Mouse (Mus musculus) urinary bladder, postnatal 25 days (tissue): ENCODE results near the gene Fgb.

Experiments
- DNase-seq: peaks from one replicate; pipeline ENCODE4 v3.0.0; 2022; ENCODE audit warnings: low spot score

Gene Fgb

DNA sequence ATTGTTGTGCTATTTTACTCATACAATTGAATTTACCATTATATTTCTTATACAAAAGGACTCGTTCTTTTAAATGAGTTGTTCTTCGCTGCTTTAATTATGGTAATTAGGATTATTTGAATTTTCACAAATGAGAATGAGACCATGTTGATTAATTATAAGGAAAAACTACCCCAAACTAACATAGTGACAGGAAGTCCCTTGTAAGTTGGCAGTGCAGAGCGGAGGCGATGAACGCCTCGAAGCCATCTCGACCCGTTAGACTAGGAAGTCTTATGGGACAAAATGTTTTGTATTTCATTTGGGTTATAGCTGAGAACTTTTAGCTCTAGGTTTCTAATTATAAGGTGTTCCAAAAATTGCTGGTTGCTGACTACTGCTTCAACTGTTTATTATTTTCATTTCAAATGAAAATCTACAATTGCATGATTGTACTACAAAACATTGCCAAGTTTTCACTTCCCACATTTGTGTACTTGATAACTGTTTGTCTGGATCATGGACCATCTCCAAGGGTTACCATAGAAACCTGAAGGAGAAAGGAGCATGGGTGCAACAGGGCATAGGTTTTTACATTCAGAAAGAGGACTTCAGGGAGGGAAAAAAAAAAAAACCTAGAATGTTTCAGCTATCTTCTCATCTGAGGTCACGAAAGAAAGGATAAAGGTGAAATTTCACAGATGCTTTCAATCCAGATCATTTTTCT is 22.0 kb downstream of the Fgb start:
- DNase-seq = no peak

DNA sequence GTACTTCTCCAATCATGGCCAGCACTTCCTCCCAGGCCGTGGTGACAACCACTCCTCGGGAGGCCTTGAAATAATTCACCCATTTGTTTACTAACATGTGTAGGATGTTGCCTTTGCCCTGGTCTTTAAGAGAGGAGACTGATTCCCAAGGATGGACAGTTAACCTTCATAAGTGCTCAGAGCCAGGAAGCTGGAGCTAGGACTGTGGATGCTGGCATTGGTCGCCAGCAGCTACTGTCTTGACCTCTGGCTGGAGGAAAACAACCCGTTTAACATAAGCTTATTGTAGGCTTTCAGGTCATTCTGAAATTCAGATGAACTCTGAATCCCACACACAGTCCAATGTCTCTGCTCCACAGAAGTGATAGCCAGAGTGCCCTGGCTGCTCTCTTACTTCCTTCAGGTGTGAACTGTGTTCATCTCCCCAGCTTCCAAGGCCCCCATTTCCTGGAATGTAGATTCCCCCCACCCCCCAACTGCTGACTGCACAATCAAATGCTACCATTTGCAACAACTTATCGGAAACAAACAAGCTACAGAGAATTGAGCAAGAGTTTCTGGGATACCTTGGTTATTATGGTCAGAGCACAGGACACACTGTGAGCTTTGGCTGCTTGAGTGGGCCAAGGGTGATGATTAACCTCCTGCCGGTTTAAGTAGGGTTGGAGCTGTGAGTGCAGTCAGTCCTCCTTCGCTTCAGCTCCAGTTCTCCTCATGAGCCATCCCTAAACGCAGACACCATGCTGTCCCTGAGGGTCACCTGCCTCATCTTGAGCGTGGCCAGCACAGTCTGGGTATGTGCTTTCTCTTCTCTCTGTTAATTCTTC is 24.0 kb downstream of the Fgb start, which contains the start of gene Fga:
Fga (plus strand) TSS at position 602 of the 827 bp plus-strand sequence.
- DNase-seq = no peak

DNA sequence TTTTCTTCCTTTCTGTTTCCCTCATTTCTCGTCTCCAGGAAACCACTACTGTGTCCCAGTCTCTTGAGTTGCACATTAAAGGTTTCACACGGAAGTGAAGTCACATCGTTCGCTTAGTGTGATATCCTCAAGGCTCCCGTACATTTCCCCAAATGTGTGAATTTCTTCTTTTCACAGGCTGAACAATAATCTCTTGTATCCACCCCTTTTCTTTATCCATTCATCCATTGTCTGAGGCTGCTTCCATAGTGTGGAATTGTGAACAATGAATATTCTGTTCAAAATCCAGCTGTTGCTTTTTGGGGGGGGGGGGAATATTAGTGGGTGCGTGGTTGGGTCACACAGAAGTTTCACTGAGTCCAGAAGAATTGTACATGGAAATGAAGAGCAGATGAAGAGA is 24.6 kb downstream of the Fgb start:
- DNase-seq = no peak

DNA sequence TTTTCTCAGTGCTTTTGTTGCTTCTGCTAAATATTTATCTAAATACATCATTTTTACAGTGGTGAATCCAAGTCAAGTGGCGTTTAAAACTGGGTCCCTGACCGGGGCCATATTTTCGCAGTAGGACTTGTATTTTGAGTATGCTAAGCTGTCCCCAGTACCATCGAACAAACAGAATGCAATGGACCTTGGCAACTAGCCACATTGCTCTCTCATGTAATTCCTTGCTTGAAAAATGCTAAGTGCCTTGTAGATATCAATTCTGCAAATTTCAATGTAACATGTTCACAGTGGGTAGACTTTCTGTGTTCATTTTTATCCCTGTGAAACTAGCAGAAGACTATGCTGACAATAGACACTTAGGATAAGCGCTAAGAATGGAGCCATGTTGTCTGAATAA is 28.5 kb downstream of the Fgb start:
- no peak for DNase-seq

DNA sequence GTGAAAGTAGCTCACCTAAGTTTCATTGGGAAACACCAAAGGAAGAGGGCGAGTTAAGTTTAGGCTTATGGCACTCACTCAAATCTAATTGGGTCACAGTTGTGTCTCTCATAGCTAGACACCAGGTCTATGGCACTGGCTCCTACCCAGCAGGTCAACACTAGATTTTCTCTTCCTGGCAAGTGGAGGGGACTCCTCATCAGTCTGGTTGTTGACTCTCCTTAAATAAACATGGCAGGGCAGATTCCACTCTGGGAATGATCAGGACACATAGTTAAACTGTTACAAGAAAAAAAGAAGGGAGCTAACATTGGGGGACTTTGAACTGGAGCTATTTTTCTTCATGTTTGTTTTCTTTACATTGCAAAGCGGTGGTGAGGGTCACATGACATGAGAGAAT is 29.3 kb downstream of the Fgb start:
- DNase-seq = no peak

DNA sequence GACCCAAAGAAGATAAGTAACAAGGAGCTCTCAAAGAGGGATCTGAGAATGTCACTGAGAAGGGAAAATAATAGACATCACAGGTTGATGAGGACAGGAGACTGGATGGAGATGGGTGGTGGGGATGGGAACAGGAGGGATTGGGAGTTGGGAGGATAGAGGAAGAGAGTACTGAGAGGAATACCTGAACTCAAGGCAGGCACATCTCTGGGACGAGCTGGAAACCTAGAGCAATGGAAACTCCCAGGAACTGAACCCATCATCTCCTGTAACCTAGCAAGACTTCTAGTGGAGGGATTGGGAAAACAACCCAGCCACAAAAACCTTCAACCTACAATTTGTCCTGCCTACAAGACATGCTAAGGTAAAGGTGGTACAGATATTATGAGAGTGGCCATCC is 33.4 kb downstream of the Fgb start:
- no peak for DNase-seq

DNA sequence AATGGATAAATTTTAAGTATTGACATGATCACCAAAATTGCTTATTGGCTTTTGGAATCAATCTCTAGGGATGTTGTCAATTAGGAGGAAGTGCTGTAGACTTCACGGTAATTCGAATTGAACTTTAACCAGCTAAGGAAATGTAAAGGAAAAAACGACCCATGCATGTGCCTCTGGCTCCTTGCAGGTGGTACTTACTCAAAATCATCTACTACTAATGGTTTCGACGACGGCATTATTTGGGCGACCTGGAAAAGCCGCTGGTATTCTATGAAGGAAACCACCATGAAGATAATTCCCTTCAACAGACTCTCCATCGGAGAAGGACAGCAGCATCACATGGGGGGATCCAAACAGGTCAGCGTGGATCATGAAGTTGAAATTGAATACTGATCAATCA is 35.7 kb downstream of the Fgb start:
- DNase-seq = no peak

DNA sequence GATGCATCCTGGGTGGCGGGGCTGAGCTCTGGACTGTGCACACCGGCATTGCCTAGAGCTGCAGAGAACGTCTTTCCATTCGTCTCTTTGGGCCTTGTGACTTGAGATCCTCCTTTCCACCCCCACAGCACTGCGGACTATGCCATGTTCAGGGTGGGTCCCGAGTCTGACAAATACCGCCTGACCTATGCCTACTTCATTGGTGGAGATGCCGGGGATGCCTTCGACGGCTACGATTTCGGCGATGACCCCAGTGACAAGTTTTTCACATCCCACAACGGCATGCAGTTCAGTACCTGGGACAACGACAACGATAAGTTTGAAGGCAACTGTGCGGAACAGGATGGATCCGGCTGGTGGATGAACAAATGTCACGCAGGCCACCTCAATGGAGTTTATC is 37.0 kb downstream of the Fgb start:
- DNase-seq = no peak

DNA sequence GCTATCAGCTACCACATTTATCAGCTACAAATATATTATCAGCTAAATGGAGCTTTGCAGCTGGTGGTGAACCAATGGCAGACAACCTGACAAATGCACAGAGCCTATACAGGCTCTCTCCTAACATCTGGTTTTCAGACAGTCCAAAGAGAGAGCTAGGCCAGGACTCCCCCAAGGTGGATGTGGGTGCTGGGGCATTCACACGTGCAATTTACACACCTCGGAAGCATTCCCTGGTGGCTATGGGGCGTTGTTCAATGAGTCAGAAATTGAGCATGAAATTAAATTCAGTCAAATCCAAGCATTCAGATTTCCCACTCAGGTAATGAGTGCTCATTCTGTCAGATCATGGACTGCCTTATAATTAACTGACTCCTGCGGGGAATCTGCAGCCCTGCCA is 38.1 kb downstream of the Fgb start:
- no peak for DNase-seq

DNA sequence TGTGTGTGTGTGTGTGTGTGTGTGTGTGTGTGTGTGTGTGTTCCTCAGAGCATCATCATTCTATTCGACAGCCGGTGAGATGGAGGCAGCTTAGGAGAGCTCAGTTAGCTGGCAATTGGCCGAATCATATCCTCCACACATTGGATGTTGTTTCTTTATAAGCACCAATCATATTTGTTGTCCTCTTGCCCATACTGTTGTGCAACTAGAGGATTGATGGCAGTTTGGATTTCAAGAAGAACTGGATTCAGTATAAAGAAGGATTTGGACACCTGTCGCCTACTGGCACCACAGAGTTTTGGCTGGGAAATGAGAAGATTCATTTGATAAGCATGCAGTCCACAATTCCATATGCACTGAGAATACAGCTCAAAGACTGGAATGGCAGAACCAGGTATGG is 38.5 kb downstream of the Fgb start:
- no peak for DNase-seq

DNA sequence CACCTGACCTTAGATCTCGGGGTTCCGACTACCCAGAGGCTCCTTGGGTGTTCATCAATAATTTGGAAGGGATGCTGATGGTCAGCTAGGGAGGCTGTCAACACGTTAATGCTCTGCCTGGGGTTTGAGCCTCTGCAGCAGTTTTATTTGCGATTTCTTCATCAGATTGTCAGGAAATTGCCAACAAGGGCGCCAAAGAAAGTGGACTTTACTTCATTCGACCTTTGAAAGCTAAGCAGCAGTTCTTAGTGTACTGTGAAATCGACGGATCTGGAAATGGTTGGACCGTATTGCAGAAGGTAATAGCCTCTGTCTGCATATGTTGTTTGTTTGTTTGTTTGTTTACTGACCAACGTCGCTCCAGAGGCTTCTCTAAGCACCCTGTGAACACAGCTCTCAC is 39.4 kb downstream of the Fgb start:
- DNase-seq = no peak

DNA sequence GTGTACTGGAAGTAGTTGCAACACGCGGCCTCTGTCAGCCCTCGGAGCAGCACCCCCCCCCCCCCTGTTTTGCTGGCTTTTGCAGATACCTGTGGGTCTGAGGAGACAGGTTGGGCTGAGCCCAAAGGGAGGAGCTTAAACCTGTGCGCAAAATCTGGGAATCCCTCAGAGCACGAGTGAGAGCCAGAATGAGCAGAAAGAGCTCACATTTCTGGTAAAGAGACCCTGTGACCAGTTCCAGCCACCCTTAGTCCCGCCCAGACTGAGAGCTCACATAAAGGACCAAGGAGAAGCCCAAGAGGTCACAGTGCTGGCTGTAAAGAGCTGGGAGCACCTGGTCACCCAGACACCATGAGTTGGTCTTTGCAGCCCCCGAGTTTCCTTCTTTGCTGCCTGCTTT is 42.1 kb downstream of the Fgb start, which contains the start of gene Fgg:
Fgg (plus strand) TSS at position 168 of the 400 bp plus-strand sequence.
- DNase-seq = no peak

DNA sequence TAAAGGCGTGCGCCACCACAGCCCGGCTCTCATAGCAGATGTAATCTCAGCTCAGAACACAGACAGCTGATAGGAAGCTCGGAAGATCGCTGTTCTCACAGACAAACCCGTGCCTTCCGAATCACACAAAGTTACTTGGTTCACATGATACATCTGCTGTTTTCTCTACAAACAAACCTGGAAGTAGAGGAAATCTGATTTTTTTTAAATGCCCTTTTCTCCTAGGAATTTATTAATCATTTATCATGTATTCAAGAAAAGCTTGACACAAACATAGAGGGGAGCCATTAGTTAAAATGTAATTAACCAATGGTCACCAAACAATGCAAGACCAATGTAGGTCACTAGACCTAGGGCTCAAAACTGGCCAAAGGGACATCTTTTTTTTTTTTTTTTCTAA is 44.9 kb downstream of the Fgb start:
- DNase-seq = no peak

DNA sequence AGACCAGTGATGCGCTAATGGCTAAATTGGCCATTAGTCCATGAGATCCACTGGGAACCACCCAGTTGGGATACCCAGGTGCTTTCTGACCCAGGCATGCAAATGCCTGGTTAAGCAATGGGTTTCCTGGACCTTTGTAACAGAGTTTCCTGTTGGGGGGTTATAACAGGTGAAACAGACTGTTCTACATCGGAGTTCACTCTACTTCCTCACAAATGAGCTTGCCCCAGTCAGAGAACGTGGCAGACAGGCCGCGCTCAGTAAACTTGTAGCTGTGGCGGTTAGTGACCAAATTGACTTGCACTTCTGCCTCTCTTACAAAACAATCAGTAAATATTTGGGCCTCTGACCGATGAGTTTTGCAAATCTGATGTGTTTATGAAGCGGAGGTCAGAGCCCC is 46.6 kb downstream of the Fgb start:
- no peak for DNase-seq

DNA sequence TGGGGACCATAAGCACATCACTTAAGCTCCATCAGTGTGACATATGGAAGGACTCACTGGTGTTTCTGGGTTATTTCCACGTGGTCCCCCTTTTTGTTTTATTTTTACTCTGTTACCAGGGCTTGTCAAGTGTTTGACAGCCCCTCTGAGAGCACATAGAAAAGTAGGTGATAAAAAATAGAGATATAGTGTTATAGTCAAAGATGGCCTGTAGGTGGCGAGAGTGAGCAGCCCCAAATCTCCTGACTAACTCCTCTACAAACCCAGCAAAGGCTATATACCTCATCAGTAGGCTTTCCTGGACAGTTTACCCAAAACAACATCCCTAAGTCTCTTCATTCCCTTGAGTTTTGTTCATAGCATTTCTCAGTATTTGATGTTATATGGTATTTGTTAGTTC is 47.5 kb downstream of the Fgb start:
- peak; percentile 14 for DNase-seq

DNA sequence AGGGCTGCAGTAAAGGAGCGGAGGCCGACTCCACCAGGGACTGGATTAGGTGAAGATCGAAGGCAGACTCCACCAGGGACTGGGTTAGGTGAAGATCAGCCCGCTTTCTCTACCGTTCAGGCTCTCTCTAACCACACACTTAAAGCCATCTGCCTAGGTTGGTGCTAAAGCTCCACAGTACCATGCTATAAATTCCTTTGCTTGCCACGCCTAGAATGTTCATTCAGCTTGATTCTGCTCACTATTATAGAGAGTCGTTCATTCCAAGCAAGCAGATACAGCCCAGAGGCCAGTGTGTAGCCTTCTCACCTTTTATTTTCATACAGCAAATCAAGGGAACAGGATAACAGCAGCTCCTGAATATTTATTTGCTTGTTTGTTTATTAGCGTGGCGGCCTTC is 49.7 kb downstream of the Fgb start:
- no peak for DNase-seq

DNA sequence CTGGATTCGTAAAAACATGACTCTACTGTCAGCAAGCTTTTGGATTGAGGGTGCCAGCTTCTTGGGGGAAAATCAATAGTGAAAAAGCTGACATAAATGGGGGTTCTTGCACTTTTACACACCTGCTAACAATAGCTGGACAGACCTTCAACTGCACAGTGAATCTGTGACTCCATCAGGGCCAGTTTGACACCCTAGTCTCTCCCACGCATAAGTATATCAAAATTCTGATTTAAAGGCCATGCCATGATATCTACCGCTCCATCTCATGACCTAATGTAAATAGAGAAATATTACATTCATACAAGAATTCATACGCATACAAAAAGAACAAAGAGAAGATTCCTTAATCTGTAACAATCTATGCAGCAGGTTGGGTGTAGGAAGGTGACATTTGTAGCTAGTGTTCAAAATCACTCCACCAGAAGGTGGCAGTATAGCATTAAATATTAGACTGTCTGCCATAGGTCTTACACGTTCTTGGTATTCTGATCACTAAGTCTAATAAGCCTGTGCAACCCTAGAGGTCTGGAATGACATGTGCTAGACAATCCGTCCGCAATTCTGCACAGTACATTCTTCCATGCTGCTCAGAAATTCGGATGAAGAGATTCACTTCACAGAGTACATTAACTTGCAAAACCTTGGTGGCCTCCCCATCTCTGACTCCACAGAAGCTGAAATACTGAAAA is 50.7 kb downstream of the Fgb start:
- DNase-seq = peak; percentile 38

DNA sequence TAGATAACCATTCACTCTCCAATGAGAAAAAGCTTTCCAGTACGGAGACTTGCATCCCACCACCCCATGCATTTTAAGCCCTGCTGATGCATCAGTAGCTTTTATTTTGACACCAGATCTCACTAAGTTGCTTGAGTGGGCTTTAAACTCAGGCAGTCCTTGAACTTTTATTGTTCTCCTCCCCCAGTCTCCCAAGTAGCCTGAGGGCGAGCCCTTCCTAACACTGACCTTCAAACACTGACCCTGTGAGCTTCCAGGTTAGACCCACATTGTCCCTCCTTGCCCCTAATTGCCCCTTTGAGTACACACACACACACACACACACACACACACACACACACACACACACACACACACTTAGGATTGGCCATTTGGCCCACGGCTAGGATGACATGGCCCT is 53.0 kb downstream of the Fgb start:
- no peak for DNase-seq

DNA sequence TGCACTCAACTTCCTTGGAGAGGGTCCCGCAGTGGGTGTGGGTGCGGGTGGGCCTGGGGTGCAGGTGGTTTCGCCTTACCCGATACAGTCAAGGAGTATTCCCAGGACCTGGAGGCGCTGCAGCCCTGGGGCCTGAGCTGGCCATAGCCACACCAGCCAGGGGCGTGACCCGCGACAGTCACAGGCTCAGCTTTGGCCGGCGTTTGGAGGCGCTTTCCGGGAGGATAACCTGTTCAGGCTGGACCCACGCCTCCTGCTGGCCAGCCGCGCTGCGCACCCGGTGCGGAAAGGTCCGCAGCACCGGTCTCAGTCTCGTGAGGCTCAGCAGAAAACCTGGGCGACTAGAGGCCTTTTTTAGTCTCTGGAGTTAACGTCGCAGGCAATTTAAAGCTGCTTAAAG is 54.3 kb downstream of the Fgb start:
- peak; percentile 57 for DNase-seq

DNA sequence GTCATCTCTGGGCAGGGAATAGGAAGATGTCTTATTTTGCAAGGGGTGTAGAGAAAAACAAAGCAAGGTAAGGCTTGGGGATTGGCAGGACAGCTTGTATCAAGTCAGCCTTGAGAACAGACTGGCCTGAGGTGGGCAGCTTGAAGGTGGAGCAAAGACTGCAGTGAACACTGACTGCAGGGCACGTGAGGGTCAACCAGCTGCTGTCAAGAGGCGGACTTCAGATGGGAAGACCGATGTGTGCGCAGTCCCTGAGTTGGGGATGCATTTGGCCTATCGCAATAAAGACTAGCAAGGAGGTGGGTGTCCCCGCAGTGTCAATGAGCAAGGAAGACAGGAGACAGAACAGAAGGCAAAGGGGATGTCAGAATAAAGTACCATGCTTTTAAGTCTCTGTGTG is 56.7 kb downstream of the Fgb start:
- no peak for DNase-seq

DNA sequence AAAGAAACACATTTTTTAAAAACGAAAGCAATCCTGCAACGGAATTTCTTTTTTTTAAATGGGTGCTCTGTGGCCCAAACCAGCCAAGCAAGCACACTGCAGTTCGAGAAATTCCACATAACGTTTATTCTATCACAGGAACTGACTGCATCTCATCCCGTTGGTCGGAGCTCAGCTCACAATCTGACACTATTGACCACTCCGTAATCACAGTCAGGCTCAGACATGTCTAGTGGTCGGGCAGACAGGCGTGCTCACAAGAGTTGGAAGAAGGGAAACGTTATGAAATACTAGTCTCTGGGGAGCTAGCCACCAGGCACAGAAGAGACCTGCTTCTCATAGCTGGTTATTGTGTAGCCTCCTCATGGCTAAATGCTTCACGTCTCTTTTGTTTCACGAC is 57.7 kb downstream of the Fgb start:
- DNase-seq = no peak
